Mouse (Mus musculus): Measurements from ENCODE around the gene Msantd4. TPM values are rescaled to one million over a fixed set of nuclear protein-coding genes. Genes with fewer than 3 reads are reported as not detected.
A peak's percentile ranks its signal among the peaks of the same experiment; 100 is the strongest.
"Not testable (repeated sequence)": the region's sequence is repeated elsewhere in the genome, so short reads cannot be mapped to it uniquely, and the experiment has no call there.

Gene Msantd4
- 54.0 and 56.6 TPM in 2 replicates for polyA plus RNA-seq (2016; fragmentation: Nextera tagmentation; extraction: Ambion mirVana)

DNA sequence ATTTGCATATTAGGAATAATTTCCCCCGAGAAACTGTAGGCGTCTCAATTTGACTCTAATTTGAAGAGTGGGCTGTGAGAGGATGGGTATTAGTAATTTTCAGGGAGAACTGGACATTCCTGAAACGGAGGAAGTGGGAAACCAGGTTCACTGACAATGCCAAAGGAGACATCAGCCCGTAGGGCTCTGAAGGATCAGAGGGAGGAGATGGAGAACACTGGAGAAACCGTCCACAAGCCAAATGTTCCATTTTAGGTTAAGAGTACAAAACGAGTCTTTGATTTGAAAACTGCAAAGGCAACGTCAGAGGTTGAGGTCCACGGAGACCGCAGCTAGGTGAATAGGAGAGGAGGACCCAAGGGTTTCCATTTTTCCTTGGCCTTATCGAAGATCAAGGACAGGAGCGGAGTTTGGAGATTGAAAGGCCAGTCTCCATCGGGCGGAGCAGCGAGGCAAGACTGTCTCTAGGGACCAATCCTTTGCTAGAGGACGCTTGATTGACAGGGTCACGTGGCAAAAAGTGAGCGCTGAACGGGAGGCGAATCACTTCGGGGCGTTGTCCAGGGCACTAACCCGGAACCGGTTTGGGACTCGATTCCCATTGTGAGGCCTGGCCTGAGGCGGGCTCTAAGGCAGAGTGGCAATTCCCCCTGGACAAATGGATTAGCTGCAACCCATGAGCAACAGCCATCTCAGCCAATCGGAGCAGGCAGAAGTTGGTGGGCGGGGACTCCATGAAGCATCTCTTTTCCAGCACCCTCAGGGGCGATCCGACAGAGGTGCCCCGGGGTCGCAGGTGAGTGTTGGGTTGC lies at the start of gene Msantd4:
Msantd4 (plus strand) TSS at position 735 of the 812 bp plus-strand sequence.
- WGBS = 3% methylated on average over 31 of the region's 31 CpGs
- peak; percentile 96 for DNase-seq (ENCODE audit: low spot score)
- peaks cover 6% of the 10 kb centered on the region for H3K4me1 ChIP-seq
- H3K27ac ChIP-seq (replicated peaks) = peak within 1 kb of the TSS; percentile 91
- H3K9me3 ChIP-seq = no peaks in the 10 kb centered on the region
- H3K36me3 ChIP-seq (replicated peaks) = peaks cover 8% of the 10 kb centered on the region
- peak within 1 kb of the TSS; percentile 76 for H3K4me3 ChIP-seq
- no peaks in the 10 kb centered on the region for H3K27me3 ChIP-seq (replicated peaks; ENCODE audit: low read depth, poor library complexity, severe bottlenecking)

DNA sequence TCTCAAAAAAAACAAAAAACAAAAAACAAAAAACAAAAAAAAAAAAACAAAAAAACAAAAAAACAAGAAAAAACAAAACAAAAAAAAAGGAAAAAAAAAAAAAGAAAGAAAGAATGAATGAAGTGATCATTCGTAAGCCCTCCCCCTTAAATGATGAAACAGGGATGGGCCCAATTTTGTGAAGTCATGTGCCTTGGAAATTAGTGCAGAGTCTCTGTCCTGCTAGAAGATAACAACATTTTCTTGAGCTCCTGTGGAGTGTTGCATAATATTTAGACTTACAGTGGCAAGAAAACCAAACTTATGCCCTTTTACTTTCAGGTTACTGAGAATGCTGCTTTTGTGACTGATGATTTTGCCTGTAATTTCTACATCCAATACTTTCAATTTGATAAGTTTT lies 23.2 kb upstream of the Msantd4 start:
- H3K36me3 ChIP-seq (replicated peaks) = no peaks in the 10 kb centered on the region
- no peaks in the 10 kb centered on the region for H3K4me1 ChIP-seq
- H3K9me3 ChIP-seq = no peaks in the 10 kb centered on the region
- no peak for DNase-seq (ENCODE audit: low spot score)
- no peak overlapping the region for H3K27ac ChIP-seq (replicated peaks)
- 93% methylated on average over 1 of the region's 1 CpGs for WGBS
- H3K4me3 ChIP-seq = no peak overlapping the region
- H3K27me3 ChIP-seq (replicated peaks; ENCODE audit: low read depth, poor library complexity, severe bottlenecking) = no peaks in the 10 kb centered on the region

DNA sequence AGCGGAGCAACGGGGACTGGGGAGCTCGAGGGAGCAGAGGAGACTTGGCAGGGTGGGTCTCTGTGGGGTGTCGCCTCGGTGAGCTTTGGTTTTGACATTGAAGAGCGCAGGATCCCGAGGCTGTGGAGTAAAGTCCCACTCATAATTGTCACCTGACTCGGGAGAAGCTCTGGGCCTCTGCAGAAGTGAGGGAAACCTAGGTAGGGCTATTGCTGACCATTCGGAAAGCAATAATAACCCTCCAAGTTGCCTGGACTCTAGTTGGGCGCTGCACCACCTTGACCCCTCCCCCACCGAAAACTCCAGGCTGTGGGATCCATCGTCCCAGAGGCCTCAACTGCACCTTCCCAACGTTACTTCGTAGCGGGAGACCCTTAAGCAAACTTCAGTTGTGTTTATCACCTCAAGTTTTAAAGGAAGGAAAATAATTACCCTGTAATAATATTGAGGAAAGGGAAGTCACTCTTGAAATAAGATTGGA lies 318 bp downstream of the Msantd4 start:
- H3K9me3 ChIP-seq = no peaks in the 10 kb centered on the region
- peaks cover 11% of the 10 kb centered on the region for H3K36me3 ChIP-seq (replicated peaks)
- no peaks in the 10 kb centered on the region for H3K27me3 ChIP-seq (replicated peaks; ENCODE audit: low read depth, poor library complexity, severe bottlenecking)
- peak overlapping the region; percentile 91 for H3K27ac ChIP-seq (replicated peaks)
- peak overlapping the region; percentile 76 for H3K4me3 ChIP-seq
- WGBS = under 1% methylated on average over 15 of the region's 15 CpGs
- H3K4me1 ChIP-seq = peaks cover 6% of the 10 kb centered on the region
- no peak for DNase-seq (ENCODE audit: low spot score)

DNA sequence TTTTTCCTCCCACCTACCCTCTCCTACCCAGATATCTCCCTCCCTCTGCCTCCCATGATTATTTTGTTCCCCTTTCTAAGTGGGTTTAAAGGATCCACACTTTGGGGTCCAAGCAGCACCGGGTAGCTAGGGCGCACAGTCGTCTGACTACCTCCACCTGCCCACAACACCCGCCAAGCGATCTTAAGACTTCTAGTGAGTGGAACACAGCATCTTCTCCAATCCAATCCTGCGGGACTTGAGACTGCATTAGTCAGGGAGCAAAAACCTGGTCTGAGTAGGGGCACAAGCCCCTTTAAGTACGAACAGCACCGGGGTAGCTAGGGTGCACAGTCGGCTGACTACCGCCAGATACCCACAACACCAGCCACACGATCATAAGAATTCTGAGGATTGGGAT lies 24.4 kb downstream of the Msantd4 start:
- H3K4me1 ChIP-seq; DNase-seq (ENCODE audit: low spot score); H3K9me3 ChIP-seq; H3K27me3 ChIP-seq (replicated peaks; ENCODE audit: low read depth, poor library complexity, severe bottlenecking); H3K4me3 ChIP-seq; H3K36me3 ChIP-seq (replicated peaks); H3K27ac ChIP-seq (replicated peaks): not testable (repeated sequence)
- 94% methylated on average over 11 of the region's 11 CpGs for WGBS

Small RNA genes within 50 kb of the gene (microRNA-seq; reads per million reads assigned to microRNA genes)
- not detected for gene Gm23992

Other genes starting within 250 kb of the Msantd4 start
- gene Aasdhppt, start 67.1 kb upstream of the Msantd4 start, polyA plus RNA-seq (2016; fragmentation: Nextera tagmentation; extraction: Ambion mirVana) = 30.7 TPM in 2 replicates
- 5.3 and 5.7 TPM in 2 replicates for gene Kbtbd3, start 66.7 kb upstream of the Msantd4 start, polyA plus RNA-seq (2016; fragmentation: Nextera tagmentation; extraction: Ambion mirVana)

Data from embryonic facial prominence, embryonic 10.5 days (tissue).